Mouse (Mus musculus): Measurements from ENCODE around the gene Trpc7. TPM values are rescaled to one million over a fixed set of nuclear protein-coding genes. Genes with fewer than 3 reads are reported as not detected.

Gene Trpc7
- polyA plus RNA-seq, 1 experiment: 0.01 TPM

GRCm38 (mm10) chr13:56734617-56735016 is 161.2 kb downstream of the Trpc7 start:
- no peak overlapping the region for H3K4me3 ChIP-seq (ENCODE audit: insufficient read depth, poor library complexity, severe bottlenecking)
- H3K79me2 ChIP-seq (ENCODE audit: control insufficient read depth, insufficient read depth): no peaks in the 10 kb centered on the region
- H3K27me3 ChIP-seq (ENCODE audit: control insufficient read depth, insufficient read depth, insufficient read length): no peaks in the 10 kb centered on the region
- no peaks in the 10 kb centered on the region for H3K79me3 ChIP-seq (ENCODE audit: low read depth)
- peaks cover 79% of the 10 kb centered on the region for H3K36me3 ChIP-seq (ENCODE audit: control insufficient read depth, insufficient read depth)
- H3ac ChIP-seq (ENCODE audit: control insufficient read depth, insufficient read length, low read depth): no peak overlapping the region
- no peak for TF ChIP-seq CTCF (IDR thresholded peaks at IDR 0.05; ENCODE audit: control insufficient read depth, insufficient read depth, insufficient read length)
- no peak for TF ChIP-seq MYOD1 (IDR thresholded peaks at IDR 0.05; ENCODE audit: control insufficient read depth, insufficient read length, low read depth)
- TF ChIP-seq CEBPB (IDR thresholded peaks at IDR 0.05; ENCODE audit: low read depth): no peak
- no peak for TF ChIP-seq MAX (IDR thresholded peaks at IDR 0.05)
- TF ChIP-seq MYOG (IDR thresholded peaks at IDR 0.05; ENCODE audit: control insufficient read depth, extremely low read depth, insufficient read length): no peak
- TF ChIP-seq FOSL1 (IDR thresholded peaks at IDR 0.05; ENCODE audit: insufficient read depth, low read length, poor library complexity, severe bottlenecking): no peak

GRCm38 (mm10) chr13:56729046-56729445 is 166.7 kb downstream of the Trpc7 start:
- H3K79me2 ChIP-seq (ENCODE audit: control insufficient read depth, insufficient read depth): peaks cover 23% of the 10 kb centered on the region
- H3ac ChIP-seq (ENCODE audit: control insufficient read depth, insufficient read length, low read depth): no peak overlapping the region
- TF ChIP-seq CEBPB (IDR thresholded peaks at IDR 0.05; ENCODE audit: low read depth) (no peak), MYOG (IDR thresholded peaks at IDR 0.05; ENCODE audit: control insufficient read depth, extremely low read depth, insufficient read length) (no peak), CTCF (IDR thresholded peaks at IDR 0.05; ENCODE audit: control insufficient read depth, insufficient read depth, insufficient read length) (no peak)
- peaks cover 15% of the 10 kb centered on the region for H3K79me3 ChIP-seq (ENCODE audit: low read depth)
- no peaks in the 10 kb centered on the region for H3K27me3 ChIP-seq (ENCODE audit: control insufficient read depth, insufficient read depth, insufficient read length)
- peaks cover 85% of the 10 kb centered on the region for H3K36me3 ChIP-seq (ENCODE audit: control insufficient read depth, insufficient read depth)
- H3K4me3 ChIP-seq (ENCODE audit: insufficient read depth, poor library complexity, severe bottlenecking): no peak overlapping the region

- Histone ChIP-seq H3K79me3 (ENCODE audit: low read depth) (peaks cover 38% of the 10 kb centered on the region), H3K36me3 (ENCODE audit: control insufficient read depth, insufficient read depth) (peaks cover 73% of the 10 kb centered on the region), H3K79me2 (ENCODE audit: control insufficient read depth, insufficient read depth) (peaks cover 48% of the 10 kb centered on the region)
These were observed 169.2 kb downstream of the Trpc7 start for GRCm38 (mm10) chr13:56726551-56726950.

More at GRCm38 (mm10) chr13:56726551-56726950, 169.2 kb downstream of the Trpc7 start:
- Histone ChIP-seq H3ac (ENCODE audit: control insufficient read depth, insufficient read length, low read depth) (no peak overlapping the region), H3K27me3 (ENCODE audit: control insufficient read depth, insufficient read depth, insufficient read length) (no peaks in the 10 kb centered on the region), H3K4me3 (ENCODE audit: insufficient read depth, poor library complexity, severe bottlenecking) (no peak overlapping the region)
- TF ChIP-seq MYOG (IDR thresholded peaks at IDR 0.05; ENCODE audit: control insufficient read depth, extremely low read depth, insufficient read length): no peak
- TF ChIP-seq MYOD1 (IDR thresholded peaks at IDR 0.05; ENCODE audit: control insufficient read depth, insufficient read length, low read depth): no peak
- TF ChIP-seq MAX (IDR thresholded peaks at IDR 0.05): no peak
- TF ChIP-seq CTCF (IDR thresholded peaks at IDR 0.05; ENCODE audit: control insufficient read depth, insufficient read depth, insufficient read length): no peak
- TF ChIP-seq CEBPB (IDR thresholded peaks at IDR 0.05; ENCODE audit: low read depth): no peak
- no peak for TF ChIP-seq FOSL1 (IDR thresholded peaks at IDR 0.05; ENCODE audit: insufficient read depth, low read length, poor library complexity, severe bottlenecking)
- no peak for TF ChIP-seq USF1 (IDR thresholded peaks at IDR 0.05; ENCODE audit: low read depth)

Other genes with a start within 250 kb of the Trpc7 start
- gene Smad5, start 193.0 kb downstream of the Trpc7 start, polyA plus RNA-seq (2012; fragmentation: generic; extraction: Trizol): 12.4 TPM
- gene Gm45623, start 142.2 kb downstream of the Trpc7 start, polyA plus RNA-seq (2012; fragmentation: generic; extraction: Trizol): 0.04 TPM